Mouse (Mus musculus) embryonic fibroblast, embryonic 13.5 days (primary cell): ENCODE measurements around the gene Gm20388.

Experiments
- CTCF ChIP-seq: IDR thresholded peaks from 2 replicates; pipeline ENCODE4 v1.5.1; 2011; ENCODE audit warnings: mild to moderate bottlenecking, control low read depth, low read length, moderate library complexity, borderline replicate concordance; ENCODE audit not compliant: insufficient read depth
- POLR2A ChIP-seq: IDR thresholded peaks from 2 replicates; pipeline ENCODE4 v1.6.1; 2011; ENCODE audit warnings: low read depth, mild to moderate bottlenecking, control low read depth, low read length, moderate library complexity

GRCm38 (mm10) chr8:122955195-122955594 is 3044.6 kb downstream of the Gm20388 start:
- no peak for TF ChIP-seq CTCF
- no peak for TF ChIP-seq POLR2A
